Mouse (Mus musculus) CH12.LX (cell line): ENCODE data around the gene Atxn7l1. TPM values are rescaled to one million over a fixed set of nuclear protein-coding genes. Genes with fewer than 3 reads are reported as not detected.

Experiments
- DNase-seq: peaks from one replicate; pipeline ENCODE4 v3.0.0-alpha.2; 2013; ENCODE audit errors: extremely low read depth
- H3K27ac ChIP-seq: 2 replicates; pipeline ENCODE4 v1.5.1; 2012; ENCODE audit warnings: low read depth, mild to moderate bottlenecking, control low read depth, moderate library complexity; ENCODE audit not compliant: insufficient read depth
- H3K27me3 ChIP-seq: replicated peaks from 2 replicates; pipeline ENCODE3; 2012; ENCODE audit warnings: inconsistent platforms
- H3K36me3 ChIP-seq, 2 experiments: replicated peaks in 1 of 2; 2 replicates each; pipeline versions ENCODE3 to v1.6.1; 2012; ENCODE audit warnings: inconsistent platforms in 1 of 2, low read length in 1 of 2, mild to moderate bottlenecking in 1 of 2, mixed read lengths in 1 of 2, moderate library complexity in 1 of 2; ENCODE audit not compliant: control insufficient read depth in 1 of 2, insufficient read depth in 1 of 2
- H3K4me1 ChIP-seq, 2 experiments: 2 replicates each; pipeline ENCODE4 v1.6.1; 2012; ENCODE audit warnings: inconsistent platforms in 1 of 2, moderate library complexity in 1 of 2; ENCODE audit not compliant: insufficient read depth in 2 of 2, control insufficient read depth in 1 of 2
- H3K4me2 ChIP-seq: 2 replicates; pipeline ENCODE4 v1.6.1; 2012; ENCODE audit warnings: low read depth, mild to moderate bottlenecking, control low read depth; ENCODE audit not compliant: poor library complexity, insufficient read depth, severe bottlenecking
- H3K4me3 ChIP-seq, 3 experiments: fragments of 150-350 bp in 1 of 3; sonication (generic) in 1 of 3; replicated peaks in 1 of 3; 2 replicates each; pipeline versions ENCODE3 to v1.5.1; 2011 to 2012; ENCODE audit warnings: low read depth in 2 of 3, low read length in 2 of 3, mild to moderate bottlenecking in 2 of 3, moderate library complexity in 2 of 3, control low read depth in 1 of 3, improper control_type of control experiment in 1 of 3, inconsistent platforms in 1 of 3, mixed read lengths in 1 of 3; ENCODE audit not compliant: poor library complexity in 1 of 3
- H3K79me2 ChIP-seq: replicated peaks from 2 replicates; pipeline ENCODE4 v1.6.1; 2012; ENCODE audit warnings: mild to moderate bottlenecking, moderate library complexity; ENCODE audit not compliant: control insufficient read depth, poor library complexity, insufficient read depth, severe bottlenecking; ENCODE audit errors: extremely low read depth
- H3K9ac ChIP-seq: 2 replicates; pipeline ENCODE4 v1.6.1; 2012; ENCODE audit warnings: low read depth, mild to moderate bottlenecking, control low read depth, moderate library complexity; ENCODE audit not compliant: insufficient read depth
- H3K9me3 ChIP-seq: replicated peaks from 2 replicates; pipeline ENCODE3; 2012; ENCODE audit warnings: low read length, inconsistent platforms, mixed read lengths
- BHLHE40 ChIP-seq: IDR thresholded peaks from 2 replicates; pipeline ENCODE4 v1.6.1; 2011; ENCODE audit warnings: mild to moderate bottlenecking, low read depth, low read length, improper control_type of control experiment
- CHD1 ChIP-seq: IDR thresholded peaks from 2 replicates; pipeline ENCODE4 v1.6.1; 2012; ENCODE audit warnings: low read depth, low read length, improper control_type of control experiment, inconsistent platforms
- CHD2 ChIP-seq: IDR thresholded peaks from 2 replicates; pipeline ENCODE4 v1.6.1; 2011; ENCODE audit warnings: low read length, improper control_type of control experiment
- CTCF ChIP-seq, 2 experiments: IDR thresholded peaks in 1 of 2; conservative IDR thresholded peaks in 1 of 2; 2 replicates each; pipeline ENCODE4 v1.5.1; 2011 to 2012; ENCODE audit warnings: low read depth in 2 of 2, low read length in 2 of 2, improper control_type of control experiment in 1 of 2, inconsistent platforms in 1 of 2, mild to moderate bottlenecking in 1 of 2, moderate library complexity in 1 of 2
- E2F4 ChIP-seq: IDR thresholded peaks from 2 replicates; pipeline ENCODE4 v1.6.1; 2011; ENCODE audit warnings: low read depth, low read length, improper control_type of control experiment; ENCODE audit not compliant: insufficient replicate concordance
- ELF1 ChIP-seq: IDR thresholded peaks from 2 replicates; pipeline ENCODE4 v1.6.1; 2014; ENCODE audit warnings: low read depth, mild to moderate bottlenecking, inconsistent platforms, low read length, improper control_type of control experiment
- EP300 ChIP-seq: IDR thresholded peaks from 2 replicates; pipeline ENCODE4 v1.6.1; 2011; ENCODE audit warnings: low read length, improper control_type of control experiment
- ETS1 ChIP-seq: conservative IDR thresholded peaks from 2 replicates; pipeline ENCODE4 v1.6.1; 2012; ENCODE audit warnings: low read depth, mild to moderate bottlenecking, inconsistent platforms, low read length, improper control_type of control experiment, moderate library complexity
- GABPA ChIP-seq: IDR thresholded peaks from 2 replicates; pipeline ENCODE4 v1.6.1; 2012; ENCODE audit warnings: low read depth, low read length, improper control_type of control experiment, inconsistent platforms; ENCODE audit not compliant: insufficient replicate concordance
- HCFC1 ChIP-seq: IDR thresholded peaks from 2 replicates; pipeline ENCODE4 v1.6.1; 2012; ENCODE audit warnings: low read depth, mild to moderate bottlenecking, inconsistent platforms, low read length, improper control_type of control experiment
- IRF4 ChIP-seq: IDR thresholded peaks from 2 replicates; pipeline ENCODE4 v1.6.1; 2014; ENCODE audit warnings: low read depth, mild to moderate bottlenecking, inconsistent platforms, low read length, improper control_type of control experiment
- JUN ChIP-seq: IDR thresholded peaks from 2 replicates; pipeline ENCODE4 v1.6.1; 2011; ENCODE audit warnings: low read depth, mild to moderate bottlenecking, low read length, improper control_type of control experiment, moderate library complexity; ENCODE audit not compliant: insufficient read depth
- JUND ChIP-seq: conservative IDR thresholded peaks from 2 replicates; pipeline ENCODE4 v1.6.1; 2011; ENCODE audit warnings: low read depth, low read length, improper control_type of control experiment
- KAT2A ChIP-seq: IDR thresholded peaks from 2 replicates; pipeline ENCODE4 v1.6.1; 2012; ENCODE audit warnings: low read length, improper control_type of control experiment, inconsistent platforms; ENCODE audit not compliant: insufficient replicate concordance
- MAFK ChIP-seq: IDR thresholded peaks from 2 replicates; pipeline ENCODE4 v1.6.1; 2011; ENCODE audit warnings: low read length, improper control_type of control experiment; ENCODE audit not compliant: insufficient replicate concordance
- MAX ChIP-seq: IDR thresholded peaks from 2 replicates; pipeline ENCODE4 v1.6.1; 2011; ENCODE audit warnings: low read length, improper control_type of control experiment
- MAZ ChIP-seq: IDR thresholded peaks from 2 replicates; pipeline ENCODE4 v1.6.1; 2012; ENCODE audit warnings: low read depth, mild to moderate bottlenecking, inconsistent platforms, low read length, improper control_type of control experiment, moderate library complexity
- MEF2A ChIP-seq: IDR thresholded peaks from 2 replicates; pipeline ENCODE4 v1.6.1; 2014; ENCODE audit warnings: low read depth, mild to moderate bottlenecking, inconsistent platforms, low read length, improper control_type of control experiment, borderline replicate concordance
- MXI1 ChIP-seq: IDR thresholded peaks from 2 replicates; pipeline ENCODE4 v1.6.1; 2011; ENCODE audit warnings: mild to moderate bottlenecking, low read depth, low read length, improper control_type of control experiment
- NELFE ChIP-seq: IDR thresholded peaks from 2 replicates; pipeline ENCODE4 v1.6.1; 2011; ENCODE audit warnings: low read depth, low read length, improper control_type of control experiment
- NRF1 ChIP-seq: IDR thresholded peaks from 2 replicates; pipeline ENCODE4 v1.6.1; 2014; ENCODE audit warnings: low read depth, mild to moderate bottlenecking, inconsistent platforms, low read length, improper control_type of control experiment, moderate library complexity
- PAX5 ChIP-seq: IDR thresholded peaks from 2 replicates; pipeline ENCODE4 v1.6.1; 2012; ENCODE audit warnings: low read length, inconsistent platforms, mixed read lengths
- POLR2AphosphoS2 ChIP-seq: IDR thresholded peaks from 2 replicates; pipeline ENCODE4 v1.6.1; 2011; ENCODE audit warnings: low read depth, low read length, improper control_type of control experiment
- RAD21 ChIP-seq: IDR thresholded peaks from 2 replicates; pipeline ENCODE4 v1.6.1; 2011; ENCODE audit warnings: low read depth, mild to moderate bottlenecking, low read length, improper control_type of control experiment, moderate library complexity
- RCOR1 ChIP-seq: conservative IDR thresholded peaks from 2 replicates; pipeline ENCODE4 v1.6.1; 2012; ENCODE audit warnings: low read depth, mild to moderate bottlenecking, inconsistent platforms, low read length, improper control_type of control experiment
- SIN3A ChIP-seq: IDR thresholded peaks from 2 replicates; pipeline ENCODE4 v1.6.1; 2012; ENCODE audit warnings: low read length, improper control_type of control experiment, inconsistent platforms
- SMC3 ChIP-seq: IDR thresholded peaks from 2 replicates; pipeline ENCODE4 v1.6.1; 2011; ENCODE audit warnings: low read depth, low read length, improper control_type of control experiment
- TBP ChIP-seq: conservative IDR thresholded peaks from 2 replicates; pipeline ENCODE4 v1.6.1; 2011; ENCODE audit warnings: low read depth, low read length, improper control_type of control experiment
- TCF12 ChIP-seq: IDR thresholded peaks from 2 replicates; pipeline ENCODE4 v1.6.1; 2014; ENCODE audit warnings: low read depth, mild to moderate bottlenecking, inconsistent platforms, low read length, improper control_type of control experiment
- UBTF ChIP-seq: IDR thresholded peaks from 2 replicates; pipeline ENCODE4 v1.6.1; 2012; ENCODE audit warnings: low read depth, mild to moderate bottlenecking, inconsistent platforms, low read length, improper control_type of control experiment, moderate library complexity
- USF1 ChIP-seq: IDR thresholded peaks from 2 replicates; pipeline ENCODE4 v1.6.1; 2014; ENCODE audit warnings: low read depth, mild to moderate bottlenecking, inconsistent platforms, low read length, improper control_type of control experiment
- USF2 ChIP-seq: conservative IDR thresholded peaks from 2 replicates; pipeline ENCODE4 v1.6.1; 2011; ENCODE audit warnings: low read depth, low read length, improper control_type of control experiment
- ZC3H11A ChIP-seq: IDR thresholded peaks from 2 replicates; pipeline ENCODE4 v1.6.1; 2012; ENCODE audit warnings: low read depth, mild to moderate bottlenecking, inconsistent platforms, low read length, improper control_type of control experiment
- ZKSCAN1 ChIP-seq: IDR thresholded peaks from 2 replicates; pipeline ENCODE4 v1.6.1; 2012; ENCODE audit warnings: low read depth, inconsistent platforms, low read length, improper control_type of control experiment, borderline replicate concordance
- ZMIZ1 ChIP-seq: IDR thresholded peaks from 2 replicates; pipeline ENCODE4 v1.6.1; 2012; ENCODE audit warnings: low read depth, mild to moderate bottlenecking, inconsistent platforms, low read length, improper control_type of control experiment
- ZNF384 ChIP-seq: IDR thresholded peaks from 2 replicates; pipeline ENCODE4 v1.6.1; 2012; ENCODE audit warnings: low read depth, low read length, improper control_type of control experiment, inconsistent platforms
- dilution Hi-C: fragments of 300-500 bp; cut with MboI; formaldehyde crosslinking; loops from 2 replicates; pipeline ENCODE4 v1.14.3; 2020; ENCODE audit warnings: low sequenced_read_pairs; ENCODE audit not compliant: extremely low pct_unique_long_range_greater_than_20kb, extremely low pct_ligation_motif_present
- in situ Hi-C: fragments of 300-500 bp; cut with MboI; formaldehyde crosslinking; loops from 3 replicates; pipeline ENCODE4 v1.14.3; 2019; ENCODE audit warnings: low sequenced_read_pairs, low pct_ligation_motif_present, low pct_unique_long_range_greater_than_20kb, mixed read lengths
- polyA plus RNA-seq: library from polyadenylated mRNA; unstranded; fragments of >175 nt; gene quantifications from 2 replicates; pipeline ENCODE4 v1.2.1, GENCODE M21; 2012; ENCODE audit warnings: low read depth; ENCODE audit not compliant: insufficient read length
- total RNA-seq, 2 experiments: library from RNA; depleted of rRNA; stranded (reverse); fragments of 300-350 nt in 1 of 2; fragments of >200 nt in 1 of 2; gene quantifications; 2 replicates each; pipeline ENCODE4 v1.2.3; 2012 to 2014

The Atxn7l1 gene
- total and polyA plus RNA-seq, 3 experiments = 8.6 to 55.7 (median 9.0) TPM

DNA sequence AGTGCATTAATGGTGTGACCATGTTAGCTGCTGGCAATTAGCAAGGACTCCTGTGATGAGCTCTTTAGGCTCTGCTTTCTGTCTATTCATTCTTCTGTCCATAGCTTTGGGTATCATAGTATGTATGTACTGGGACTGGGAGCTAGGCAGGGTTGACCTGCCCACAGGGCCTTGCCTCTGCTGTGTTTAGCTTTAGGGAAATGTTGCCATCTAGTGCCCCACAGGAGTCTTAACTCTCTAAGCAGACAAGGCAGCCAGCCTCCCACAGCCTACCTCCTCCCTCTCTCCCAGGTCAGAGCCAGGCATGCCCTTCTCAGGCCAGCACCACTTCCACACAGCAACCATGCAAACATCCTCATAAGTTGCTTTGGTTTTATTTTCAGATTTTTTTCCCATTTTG, 38.0 kb upstream of the Atxn7l1 start:
- no peak overlapping the region for H3K4me3 ChIP-seq
- in situ Hi-C loops = loop anchor here (10.0 kb wide), 1 partner anchor 185 kb away; no protein-coding TSS in a partner anchor
- TF ChIP-seq JUN = no peak
- no peak for TF ChIP-seq HCFC1
- TF ChIP-seq RAD21 = peak; percentile 91
- TF ChIP-seq ETS1 = no peak
- TF ChIP-seq JUND = no peak
- no peak for TF ChIP-seq KAT2A
- TF ChIP-seq ZNF384 = no peak
- no peak for TF ChIP-seq USF2
- no peak for TF ChIP-seq MXI1
- no peak for TF ChIP-seq PAX5
- TF ChIP-seq RCOR1 = no peak
- TF ChIP-seq USF1 = no peak
- no peak for TF ChIP-seq TBP
- TF ChIP-seq TCF12 = no peak
- no peak for TF ChIP-seq CHD1
- TF ChIP-seq NRF1 = no peak
- no peak for TF ChIP-seq MAFK
- TF ChIP-seq SIN3A = no peak
- no peak for TF ChIP-seq MAZ
- no peak for TF ChIP-seq UBTF
- peak; percentile 34 to 88; a peak in 2 of 4 replicates for TF ChIP-seq CTCF (conservative IDR thresholded peaks at IDR 0.05 in 1 of 2, IDR thresholded peaks at IDR 0.05 in 1 of 2; ENCODE audit: low read depth in 2 of 2, low read length in 2 of 2)
- no peak for TF ChIP-seq E2F4
- TF ChIP-seq POLR2AphosphoS2 = no peak
- peak; percentile 83 for TF ChIP-seq ZC3H11A
- no peak for TF ChIP-seq ZKSCAN1
- no peak for TF ChIP-seq CHD2
- peak; percentile 96 for TF ChIP-seq SMC3
- no peak for TF ChIP-seq GABPA
- TF ChIP-seq EP300 = no peak
- TF ChIP-seq ZMIZ1 = no peak
- TF ChIP-seq MEF2A = no peak
- TF ChIP-seq IRF4 = no peak
- no peak for TF ChIP-seq NELFE
- no peak for TF ChIP-seq ELF1
- no peak for TF ChIP-seq BHLHE40
- TF ChIP-seq MAX = no peak
- TF ChIP-seq, all 38 proteins: peak for 4
- Histone ChIP-seq H3K4me1 (peaks cover 0 to 5% of the 10 kb centered on the region in 2 experiments; a peak in 1 of 4 replicates), H3K36me3 (no peaks in the 10 kb centered on the region), H3K4me2 (no peak overlapping the region), H3K27me3 (no peaks in the 10 kb centered on the region), H3K9me3 (peaks cover 2% of the 10 kb centered on the region), H3K79me2 (no peaks in the 10 kb centered on the region), H3K27ac (no peak overlapping the region), H3K9ac (no peak overlapping the region)
- dilution Hi-C loops = no loop called here
- DNase-seq = peak; percentile 51
